Mouse (Mus musculus): ENCODE results near the gene Fam199x.
A peak's percentile ranks its signal among the peaks of the same experiment; 100 is the strongest.

GRCm38 (mm10) chrX:137015099-137015709 lies 34.2 kb upstream of the Fam199x start:
- TF ChIP-seq NELFE (IDR thresholded peaks at IDR 0.05; ENCODE audit: low read depth, low read length) (no peak), CTCF (conservative IDR thresholded peaks at IDR 0.05 in 1 of 2, IDR thresholded peaks at IDR 0.05 in 1 of 2; ENCODE audit: low read depth in 2 of 2, low read length in 2 of 2) (peak; percentile 23 to 83; a peak in 3 of 4 replicates), HCFC1 (IDR thresholded peaks at IDR 0.05; ENCODE audit: low read depth, low read length) (no peak)

All from CH12.LX (cell line).